Mouse (Mus musculus) thymus, adult 2 months (tissue): ENCODE data around the gene 9230104L09Rik.

Experiments used
- CTCF ChIP-seq: fragments of 200-500 bp; IDR thresholded peaks from 2 replicates; pipeline ENCODE4 v1.5.1; 2012; ENCODE audit warnings: mild to moderate bottlenecking, control low read depth, low read length, moderate library complexity, borderline replicate concordance; ENCODE audit not compliant: control insufficient read depth, poor library complexity, insufficient read depth; ENCODE audit errors: extremely low read depth
- POLR2A ChIP-seq: fragments of 200-500 bp; IDR thresholded peaks from 2 replicates; pipeline ENCODE4 v1.6.1; 2012; ENCODE audit warnings: mild to moderate bottlenecking, low read length, control low read depth, moderate library complexity; ENCODE audit not compliant: control insufficient read depth, poor library complexity, insufficient read depth; ENCODE audit errors: extremely low read depth

- no peak for TF ChIP-seq POLR2A
- TF ChIP-seq CTCF = no peak
Observed at GRCm38 (mm10) chr2:148834912-148835311, 29.9 kb downstream of the 9230104L09Rik start, which contains the start of gene Cst9.
